Mouse (Mus musculus) testis, adult 2 months (tissue): ENCODE measurements around the gene Ntrk2.

Experiments
- CTCF ChIP-seq: fragments of 200-500 bp; IDR thresholded peaks from 2 replicates; pipeline ENCODE4 v1.5.1; 2012; ENCODE audit warnings: low read depth, mild to moderate bottlenecking, inconsistent platforms, low read length, moderate library complexity; ENCODE audit not compliant: control insufficient read depth, insufficient read depth, insufficient replicate concordance
- POLR2A ChIP-seq: fragments of 200-500 bp; IDR thresholded peaks from 2 replicates; pipeline ENCODE4 v1.6.1; 2012; ENCODE audit warnings: low read depth, mild to moderate bottlenecking, inconsistent platforms, low read length, moderate library complexity; ENCODE audit not compliant: control insufficient read depth

DNA sequence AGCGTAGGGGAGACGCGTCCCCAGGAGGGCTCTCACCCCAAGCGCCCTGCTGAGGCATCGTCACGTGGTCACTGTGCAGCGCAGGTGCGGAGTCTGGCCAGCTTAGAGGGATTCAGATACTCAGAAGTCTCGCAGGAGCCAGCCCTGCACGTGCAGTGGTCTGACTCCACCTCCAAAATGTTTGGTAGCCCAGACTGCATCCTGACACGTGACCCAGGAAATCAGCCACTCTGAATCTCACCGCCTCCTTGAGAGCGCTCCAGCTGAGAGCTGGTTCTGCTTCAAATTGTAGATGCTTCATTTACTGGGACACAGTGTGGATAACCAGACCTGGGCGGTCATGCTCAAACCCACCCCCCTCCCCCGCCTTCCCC lies 205.1 kb downstream of the Ntrk2 start:
- TF ChIP-seq POLR2A (no peak), CTCF (no peak)
